Mouse (Mus musculus) midbrain, postnatal 0 days (tissue): ENCODE measurements around the gene Mtrr. TPM values are rescaled to one million over a fixed set of nuclear protein-coding genes. Genes with fewer than 3 reads are reported as not detected.

Experiments
- ATAC-seq: fragments of 200-750 bp; cut with Nextera tagmentation; 2 replicates; pipeline ENCODE4 v1.8.0; 2017; ENCODE audit warnings: moderate number of reproducible peaks, mild to moderate bottlenecking, moderate TSS enrichment, moderate library complexity; ENCODE audit not compliant: low FRiP score
- DNase-seq: peaks from one replicate; pipeline ENCODE4 v3.0.0-alpha.2; 2015; ENCODE audit warnings: low spot score
- H3K27ac ChIP-seq: fragments of 300-500 bp; sonication (generic); 2 replicates; pipeline ENCODE4 v1.5.1; 2014; ENCODE audit warnings: low read depth, mild to moderate bottlenecking, low read length, mixed read lengths
- H3K27me3 ChIP-seq: fragments of 300-500 bp; sonication (generic); 2 replicates; pipeline ENCODE4 v1.6.1; 2014; ENCODE audit warnings: low read length, control low read depth, mixed read lengths; ENCODE audit not compliant: insufficient read depth
- H3K36me3 ChIP-seq: fragments of 300-500 bp; sonication (generic); 2 replicates; pipeline ENCODE4 v1.6.1; 2014; ENCODE audit warnings: low read length, control low read depth, mixed read lengths; ENCODE audit not compliant: insufficient read depth
- H3K4me1 ChIP-seq: fragments of 300-500 bp; sonication (generic); 2 replicates; pipeline ENCODE4 v1.6.1; 2014; ENCODE audit warnings: mild to moderate bottlenecking, control low read depth, antibody characterized with exemption, low read length, mixed read lengths; ENCODE audit not compliant: insufficient read depth
- H3K4me2 ChIP-seq: fragments of 300-500 bp; sonication (generic); 2 replicates; pipeline ENCODE4 v1.6.1; 2014; ENCODE audit warnings: low read depth, mild to moderate bottlenecking, low read length, mixed read lengths; ENCODE audit not compliant: poor library complexity, severe bottlenecking
- H3K4me3 ChIP-seq: fragments of 300-500 bp; sonication (generic); 2 replicates; pipeline ENCODE4 v1.5.1; 2014; ENCODE audit warnings: low read depth, mild to moderate bottlenecking, low read length, moderate library complexity
- H3K9ac ChIP-seq: fragments of 300-500 bp; sonication (generic); replicated peaks from 2 replicates; pipeline ENCODE4 v1.6.1; 2014; ENCODE audit warnings: mild to moderate bottlenecking, low read length, moderate library complexity, mixed read lengths; ENCODE audit not compliant: poor library complexity, severe bottlenecking
- H3K9me3 ChIP-seq: fragments of 300-500 bp; sonication (generic); 2 replicates; pipeline ENCODE4 v1.6.1; 2016; ENCODE audit warnings: low read length, control low read depth
- CTCF ChIP-seq: IDR thresholded peaks from 2 replicates; pipeline ENCODE4 v1.5.1; 2016; ENCODE audit warnings: antibody characterized with exemption, mild to moderate bottlenecking
- WGBS: fragments of 180-500 bp; shearing (Covaris S2); extraction: QIAGEN DNeasy Blood & Tissue Kit; methylation state at CpG from one replicate; pipeline ENCODE4 v1.1.7; 2014; 5-methylcytosine and 5-hydroxymethylcytosine counted together
- polyA plus RNA-seq: library from polyadenylated mRNA; unstranded; fragments of >200 nt; fragmentation: Nextera tagmentation; extraction: Ambion mirVana; gene quantifications from 2 replicates; pipeline ENCODE4 v1.2.1, GENCODE M21; 2015
- total RNA-seq: library from RNA; depleted of rRNA; stranded (reverse); fragments of >200 nt; gene quantifications from 2 replicates; pipeline ENCODE4 v1.2.3, GENCODE M21; 2014; rRNA removed

Gene Mtrr
- total RNA-seq (10.6 and 12.5 TPM in 2 replicates), polyA plus RNA-seq (6.8 and 8.2 TPM in 2 replicates)

- Histone ChIP-seq H3K27ac (peak within 1 kb of the TSS; percentile 75), H3K9me3 (no peaks in the 10 kb centered on the region), H3K4me2 (peak within 1 kb of the TSS; percentile 77), H3K4me3 (peak within 1 kb of the TSS; percentile 79), H3K9ac (peak within 1 kb of the TSS; percentile 71), H3K27me3 (no peaks in the 10 kb centered on the region), H3K4me1 (no peaks in the 10 kb centered on the region; the same call in 1 of the 2 replicates), H3K36me3 (peaks cover 32% of the 10 kb centered on the region)
- WGBS, result under 1% methylated on average over 74 of the region's 81 CpGs
- ATAC-seq (peak; percentile 100), DNase-seq (peak; percentile 97)
- TF ChIP-seq CTCF, result no peak
Observed at GRCm38 (mm10) chr13:68581747-68582516, at the start of gene Mtrr, which contains the start of gene Fastkd3. TSS of gene Mtrr (minus strand) at chr13:68582149. TSS of gene Fastkd3 (plus strand) at chr13:68582234.

DNA sequence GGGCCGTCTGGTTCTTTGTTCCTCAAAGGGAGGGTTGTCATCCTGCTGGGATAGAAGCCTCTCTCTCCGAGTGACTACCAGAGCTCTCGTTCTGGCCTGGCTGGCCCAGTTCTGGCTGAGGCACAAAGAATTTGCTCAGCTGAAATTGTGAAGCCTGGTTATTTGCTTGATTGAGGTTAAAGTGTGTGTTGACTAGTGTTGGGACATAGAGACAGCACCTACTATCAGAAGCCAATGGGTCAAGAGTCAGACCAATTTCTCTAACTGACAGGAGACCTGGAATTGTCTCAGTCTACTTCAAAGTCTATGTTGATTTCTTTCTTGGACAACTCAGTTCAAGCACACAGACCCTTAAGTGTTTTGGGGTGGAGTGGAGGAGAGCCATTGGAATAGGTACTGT, 45.1 kb upstream of the Mtrr start:
- 68% methylated on average over 3 of the region's 3 CpGs for WGBS
- H3K9ac ChIP-seq, result no peak overlapping the region
- ATAC-seq, result no peak

GRCm38 (mm10) chr13:68622792-68623191, 40.8 kb upstream of the Mtrr start:
- peak; percentile 81 for DNase-seq
- no peak overlapping the region for H3K4me2 ChIP-seq
- TF ChIP-seq CTCF, result peak; percentile 77
- 58% methylated on average over 6 of the region's 6 CpGs for WGBS
- H3K9ac ChIP-seq, result no peak overlapping the region
- H3K9me3 ChIP-seq, result no peaks in the 10 kb centered on the region
- ATAC-seq, result peak; percentile 88
- H3K27ac ChIP-seq, result no peak overlapping the region
- H3K27me3 ChIP-seq, result no peaks in the 10 kb centered on the region
- no peak overlapping the region for H3K4me3 ChIP-seq
- no peaks in the 10 kb centered on the region for H3K4me1 ChIP-seq
- H3K36me3 ChIP-seq, result peaks cover 5% of the 10 kb centered on the region; the same call in 1 of the 2 replicates

More for the DNA sequence above, 45.1 kb upstream of the Mtrr start:
- Histone ChIP-seq H3K9me3 (no peaks in the 10 kb centered on the region), H3K4me1 (no peaks in the 10 kb centered on the region), H3K36me3 (peaks cover 2% of the 10 kb centered on the region; the same call in 1 of the 2 replicates), H3K27me3 (no peaks in the 10 kb centered on the region), H3K27ac (no peak overlapping the region), H3K4me3 (no peak overlapping the region), H3K4me2 (no peak overlapping the region)
- TF ChIP-seq CTCF, result no peak
- no peak for DNase-seq

DNA sequence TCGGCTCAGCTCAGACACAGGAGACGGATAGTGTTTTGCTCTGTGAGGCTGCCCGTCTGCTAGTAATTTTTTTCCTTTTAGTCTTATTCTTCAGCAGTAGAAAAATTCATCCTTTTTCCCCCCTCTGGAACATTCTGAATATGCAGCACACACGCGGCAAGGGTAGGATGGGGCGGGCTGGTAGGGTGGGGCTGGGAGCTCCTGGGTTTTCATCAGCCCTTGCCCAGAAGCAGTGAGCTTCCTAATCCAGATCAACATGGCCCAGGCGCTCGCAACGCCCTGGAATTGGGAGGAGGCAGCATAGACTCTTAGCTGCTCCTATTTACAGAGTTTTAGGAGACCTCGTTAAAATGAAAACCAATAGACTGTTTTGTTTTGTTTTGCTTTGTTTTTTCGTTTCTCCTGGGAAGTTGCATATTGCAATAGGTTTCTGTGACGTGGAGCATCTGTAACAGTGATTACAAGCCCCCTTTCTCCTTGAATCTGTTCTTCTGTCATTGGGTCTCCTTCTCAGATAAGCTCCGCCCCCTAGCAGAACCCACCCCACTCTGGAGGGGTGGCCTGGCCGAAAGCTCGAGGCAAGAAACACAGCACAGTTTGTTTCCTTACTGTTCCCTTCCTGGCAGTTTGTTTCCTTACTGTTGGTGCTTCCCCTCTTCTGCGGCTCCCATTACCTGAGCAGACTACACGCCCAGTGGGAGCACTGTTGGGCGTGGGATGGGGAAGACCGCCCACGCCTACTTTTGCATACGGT, 25.9 kb upstream of the Mtrr start:
- TF ChIP-seq CTCF, result no peak

GRCm38 (mm10) chr13:68605689-68606126, 23.8 kb upstream of the Mtrr start:
- peak overlapping the region; percentile 39; the same call in 1 of the 2 replicates for H3K9ac ChIP-seq
- no peaks in the 10 kb centered on the region for H3K36me3 ChIP-seq
- H3K4me3 ChIP-seq, result peak overlapping the region; percentile 25
- no peaks in the 10 kb centered on the region for H3K9me3 ChIP-seq
- WGBS, result 12% methylated on average over 11 of the region's 11 CpGs
- H3K27ac ChIP-seq, result no peak overlapping the region
- H3K4me1 ChIP-seq, result peaks cover 8% of the 10 kb centered on the region; the same call in 1 of the 2 replicates
- ATAC-seq (peak; percentile 76), DNase-seq (peak; percentile 56)
- H3K27me3 ChIP-seq, result no peaks in the 10 kb centered on the region
- peak; percentile 31 for TF ChIP-seq CTCF
- peak overlapping the region; percentile 45 for H3K4me2 ChIP-seq

More for the DNA sequence above, 25.9 kb upstream of the Mtrr start:
- Histone ChIP-seq H3K4me2 (peak overlapping the region; percentile 30), H3K27ac (peak overlapping the region; percentile 38; the same call in 1 of the 2 replicates), H3K4me1 (0 out of 2 replicates have a peak, but pooled peaks cover 5% of the 10 kb centered on the region), H3K9ac (no peak overlapping the region), H3K36me3 (no peaks in the 10 kb centered on the region), H3K4me3 (no peak overlapping the region), H3K9me3 (no peaks in the 10 kb centered on the region), H3K27me3 (no peaks in the 10 kb centered on the region)
- WGBS, result 56% methylated on average over 21 of the region's 21 CpGs
- ATAC-seq (peak; percentile 61), DNase-seq (peak; percentile 28)
